Mouse (Mus musculus): ENCODE data around the gene Rin2. TPM values are rescaled to one million over a fixed set of nuclear protein-coding genes. Genes with fewer than 3 reads are reported as not detected.
"Not testable (repeated sequence)": the region's sequence is repeated elsewhere in the genome, so short reads cannot be mapped to it uniquely, and the experiment has no call there.

Rin2 gene
- total and polyA plus RNA-seq, 2 experiments, result 3.4 to 10.9 TPM

GRCm38 (mm10) chr2:145712026-145712425 is 37.0 kb downstream of the Rin2 start:
- Histone ChIP-seq H3K36me3 (ENCODE audit: control insufficient read depth, insufficient read depth, low read length) (peaks cover 13% of the 10 kb centered on the region), H3K9ac (ENCODE audit: low read depth, low read length) (no peak overlapping the region), H3K4me1 (ENCODE audit: control insufficient read depth, insufficient read depth, low read length) (no peaks in the 10 kb centered on the region), H3K27ac (replicated peaks; ENCODE audit: insufficient read depth, low read depth, low read length) (no peak overlapping the region), H3K79me2 (ENCODE audit: control insufficient read depth, insufficient read depth, low read length) (no peaks in the 10 kb centered on the region), H3K27me3 (ENCODE audit: control insufficient read depth, insufficient read depth, low read length) (no peaks in the 10 kb centered on the region), H3K4me3 (ENCODE audit: insufficient read depth, low read depth, low read length) (no peak overlapping the region)
- no peak for TF ChIP-seq POLR2A (IDR thresholded peaks at IDR 0.05; ENCODE audit: extremely low read depth, insufficient read depth, low read length)
- no peak for TF ChIP-seq CTCF (IDR thresholded peaks at IDR 0.05; ENCODE audit: low read depth, low read length)
- 69% methylated on average over 3 of the region's 3 CpGs for WGBS
- no peak for DNase-seq (ENCODE audit: extremely low read depth, low read depth, low spot score)

GRCm38 (mm10) chr2:145717539-145717938 is 42.5 kb downstream of the Rin2 start:
- no peak overlapping the region for H3K27ac ChIP-seq (replicated peaks; ENCODE audit: insufficient read depth, low read depth, low read length)
- TF ChIP-seq CTCF (IDR thresholded peaks at IDR 0.05; ENCODE audit: low read depth, low read length) (no peak), POLR2A (IDR thresholded peaks at IDR 0.05; ENCODE audit: extremely low read depth, insufficient read depth, low read length) (no peak)
- H3K36me3 ChIP-seq (ENCODE audit: control insufficient read depth, insufficient read depth, low read length), result peaks cover 10% of the 10 kb centered on the region
- no peaks in the 10 kb centered on the region for H3K27me3 ChIP-seq (ENCODE audit: control insufficient read depth, insufficient read depth, low read length)
- no peaks in the 10 kb centered on the region for H3K4me1 ChIP-seq (ENCODE audit: control insufficient read depth, insufficient read depth, low read length)
- no peak for DNase-seq (ENCODE audit: extremely low read depth, low read depth, low spot score)
- H3K4me3 ChIP-seq (ENCODE audit: insufficient read depth, low read depth, low read length), result no peak overlapping the region
- no peak overlapping the region for H3K9ac ChIP-seq (ENCODE audit: low read depth, low read length)
- 93% methylated on average over 1 of the region's 1 CpGs for WGBS
- no peaks in the 10 kb centered on the region for H3K79me2 ChIP-seq (ENCODE audit: control insufficient read depth, insufficient read depth, low read length)

- H3K27me3 ChIP-seq (ENCODE audit: control insufficient read depth, insufficient read depth, low read length), result no peaks in the 10 kb centered on the region
- WGBS, result 93% methylated on average over 5 of the region's 5 CpGs
These were observed 43.7 kb downstream of the Rin2 start for GRCm38 (mm10) chr2:145718624-145719183.

GRCm38 (mm10) chr2:145720157-145720556 is 45.1 kb downstream of the Rin2 start:
- Histone ChIP-seq H3K79me2 (ENCODE audit: control insufficient read depth, insufficient read depth, low read length) (peaks cover 5% of the 10 kb centered on the region; the same call in 1 of the 2 replicates), H3K9ac (ENCODE audit: low read depth, low read length) (no peak overlapping the region), H3K4me3 (ENCODE audit: insufficient read depth, low read depth, low read length) (no peak overlapping the region), H3K4me1 (ENCODE audit: control insufficient read depth, insufficient read depth, low read length) (no peaks in the 10 kb centered on the region), H3K27me3 (ENCODE audit: control insufficient read depth, insufficient read depth, low read length) (no peaks in the 10 kb centered on the region), H3K36me3 (ENCODE audit: control insufficient read depth, insufficient read depth, low read length) (no peaks in the 10 kb centered on the region; the same call in 1 of the 2 replicates), H3K27ac (replicated peaks; ENCODE audit: insufficient read depth, low read depth, low read length) (no peak overlapping the region)
- 76% methylated on average over 3 of the region's 3 CpGs for WGBS
- no peak for DNase-seq (ENCODE audit: extremely low read depth, low read depth, low spot score)
- TF ChIP-seq POLR2A (IDR thresholded peaks at IDR 0.05; ENCODE audit: extremely low read depth, insufficient read depth, low read length), result no peak
- no peak for TF ChIP-seq CTCF (IDR thresholded peaks at IDR 0.05; ENCODE audit: low read depth, low read length)

More at GRCm38 (mm10) chr2:145718624-145719183, 43.7 kb downstream of the Rin2 start:
- no peak for DNase-seq (ENCODE audit: extremely low read depth, low read depth, low spot score)
- peaks cover 2% of the 10 kb centered on the region; the same call in 1 of the 2 replicates for H3K36me3 ChIP-seq (ENCODE audit: control insufficient read depth, insufficient read depth, low read length)
- no peak overlapping the region for H3K4me3 ChIP-seq (ENCODE audit: insufficient read depth, low read depth, low read length)
- H3K4me1 ChIP-seq (ENCODE audit: control insufficient read depth, insufficient read depth, low read length), result no peaks in the 10 kb centered on the region
- no peak overlapping the region for H3K27ac ChIP-seq (replicated peaks; ENCODE audit: insufficient read depth, low read depth, low read length)
- H3K79me2 ChIP-seq (ENCODE audit: control insufficient read depth, insufficient read depth, low read length), result no peaks in the 10 kb centered on the region
- no peak overlapping the region for H3K9ac ChIP-seq (ENCODE audit: low read depth, low read length)
- no peak for TF ChIP-seq CTCF (IDR thresholded peaks at IDR 0.05; ENCODE audit: low read depth, low read length)
- TF ChIP-seq POLR2A (IDR thresholded peaks at IDR 0.05; ENCODE audit: extremely low read depth, insufficient read depth, low read length), result no peak

GRCm38 (mm10) chr2:145720743-145721142 is 45.7 kb downstream of the Rin2 start:
- H3K9ac ChIP-seq (ENCODE audit: low read depth, low read length), result no peak overlapping the region
- H3K36me3 ChIP-seq (ENCODE audit: control insufficient read depth, insufficient read depth, low read length), result no peaks in the 10 kb centered on the region; the same call in 1 of the 2 replicates
- H3K27ac ChIP-seq (replicated peaks; ENCODE audit: insufficient read depth, low read depth, low read length), result no peak overlapping the region
- no peak overlapping the region for H3K4me3 ChIP-seq (ENCODE audit: insufficient read depth, low read depth, low read length)
- WGBS, result 96% methylated on average over 2 of the region's 2 CpGs
- DNase-seq (ENCODE audit: extremely low read depth, low read depth, low spot score), result no peak
- no peaks in the 10 kb centered on the region for H3K27me3 ChIP-seq (ENCODE audit: control insufficient read depth, insufficient read depth, low read length)
- H3K4me1 ChIP-seq (ENCODE audit: control insufficient read depth, insufficient read depth, low read length), result no peaks in the 10 kb centered on the region
- H3K79me2 ChIP-seq (ENCODE audit: control insufficient read depth, insufficient read depth, low read length), result peaks cover 6% of the 10 kb centered on the region; the same call in 1 of the 2 replicates
- TF ChIP-seq CTCF (IDR thresholded peaks at IDR 0.05; ENCODE audit: low read depth, low read length), result no peak
- TF ChIP-seq POLR2A (IDR thresholded peaks at IDR 0.05; ENCODE audit: extremely low read depth, insufficient read depth, low read length), result no peak

GRCm38 (mm10) chr2:145722304-145722703 is 47.3 kb downstream of the Rin2 start:
- 0 out of 2 replicates have a peak, but pooled peaks have one; percentile 3 for TF ChIP-seq CTCF (IDR thresholded peaks at IDR 0.05; ENCODE audit: low read depth, low read length)
- 90% methylated on average over 2 of the region's 2 CpGs for whole genome bisulfite sequencing
- H3K27ac ChIP-seq (replicated peaks; ENCODE audit: insufficient read depth, low read depth, low read length); H3K4me3 ChIP-seq (ENCODE audit: insufficient read depth, low read depth, low read length); DNase-seq (ENCODE audit: extremely low read depth, low read depth, low spot score); H3K79me2 ChIP-seq (ENCODE audit: control insufficient read depth, insufficient read depth, low read length); H3K27me3 ChIP-seq (ENCODE audit: control insufficient read depth, insufficient read depth, low read length); H3K36me3 ChIP-seq (ENCODE audit: control insufficient read depth, insufficient read depth, low read length); H3K4me1 ChIP-seq (ENCODE audit: control insufficient read depth, insufficient read depth, low read length); H3K9ac ChIP-seq (ENCODE audit: low read depth, low read length): not testable (repeated sequence)

All from liver, adult 2 months (tissue).